Mouse (Mus musculus) E14TG2a.4 (cell line): ENCODE measurements around the gene Cuedc2.
A peak's percentile ranks its signal among the peaks of the same experiment; 100 is the strongest.

ENCODE experiments used
- H3K27me3 ChIP-seq: 2 replicates; pipeline ENCODE4 v1.6.1; 2014; ENCODE audit warnings: low read length, control low read depth; ENCODE audit not compliant: insufficient read depth
- H3K36me3 ChIP-seq: 2 replicates; pipeline ENCODE4 v1.6.1; 2014; ENCODE audit warnings: low read length, control low read depth; ENCODE audit not compliant: insufficient read depth
- H3K4me1 ChIP-seq: replicated peaks from 2 replicates; pipeline ENCODE4 v1.6.1; 2014; ENCODE audit warnings: low read depth, low read length, control low read depth
- H3K4me3 ChIP-seq: replicated peaks from 2 replicates; pipeline ENCODE4 v1.5.1; 2014; ENCODE audit warnings: mild to moderate bottlenecking, low read length
- H3K9me3 ChIP-seq: 2 replicates; pipeline ENCODE4 v1.6.1; 2014; ENCODE audit warnings: low read length, control low read depth
- CTCF ChIP-seq: conservative IDR thresholded peaks from 2 replicates; pipeline ENCODE4 v1.5.1; 2014; ENCODE audit warnings: low read length
- NANOG ChIP-seq: IDR thresholded peaks from 2 replicates; pipeline ENCODE4 v1.6.1; 2014; ENCODE audit warnings: borderline replicate concordance, low read length, mixed read lengths
- POU5F1 ChIP-seq: IDR thresholded peaks from 2 replicates; pipeline ENCODE4 v1.6.1; 2014; ENCODE audit warnings: low read length, borderline replicate concordance

Cuedc2 gene

DNA sequence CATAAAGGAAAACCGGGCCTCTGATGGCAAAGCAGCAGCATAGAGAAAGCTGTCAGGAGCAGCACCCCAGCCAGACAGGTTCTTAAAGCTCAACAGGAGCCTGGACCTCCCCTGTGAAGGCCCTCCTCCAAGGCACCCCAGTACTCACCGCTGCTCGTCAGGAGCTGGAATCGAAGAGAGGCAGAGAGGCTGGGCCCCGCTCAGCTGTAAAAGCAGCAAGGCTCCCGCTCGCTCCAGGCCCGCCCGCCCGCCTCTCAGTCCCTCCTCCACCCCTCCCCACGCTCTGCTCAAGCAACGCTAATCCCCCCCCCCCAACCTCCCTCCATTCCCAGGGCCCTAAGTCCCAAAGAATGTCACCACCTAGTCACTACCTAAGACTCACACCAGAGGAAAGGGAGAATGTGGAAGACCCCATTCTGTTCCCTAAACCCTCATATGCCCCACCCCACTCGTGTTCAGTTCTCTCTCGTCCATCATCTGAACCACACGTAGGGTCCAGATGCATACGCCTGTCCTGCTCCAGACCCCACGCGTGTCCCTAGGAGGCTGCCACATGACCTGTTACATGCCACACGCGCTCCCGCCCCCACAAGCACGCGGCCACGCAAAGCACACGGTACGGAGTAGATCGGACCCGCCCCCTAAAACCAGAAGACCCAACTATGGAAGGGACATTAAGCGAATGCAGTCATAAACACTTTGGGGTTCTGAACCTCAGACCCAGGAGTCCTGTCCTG is 12.3 kb downstream of the Cuedc2 start:
- Histone ChIP-seq H3K9me3 (no peaks in the 10 kb centered on the region), H3K36me3 (peaks cover 13% of the 10 kb centered on the region), H3K4me3 (peak overlapping the region; percentile 88), H3K27me3 (peaks cover 71% of the 10 kb centered on the region), H3K4me1 (peaks cover 65% of the 10 kb centered on the region)
- no peak for TF ChIP-seq POU5F1
- TF ChIP-seq CTCF: no peak
- TF ChIP-seq NANOG: no peak

DNA sequence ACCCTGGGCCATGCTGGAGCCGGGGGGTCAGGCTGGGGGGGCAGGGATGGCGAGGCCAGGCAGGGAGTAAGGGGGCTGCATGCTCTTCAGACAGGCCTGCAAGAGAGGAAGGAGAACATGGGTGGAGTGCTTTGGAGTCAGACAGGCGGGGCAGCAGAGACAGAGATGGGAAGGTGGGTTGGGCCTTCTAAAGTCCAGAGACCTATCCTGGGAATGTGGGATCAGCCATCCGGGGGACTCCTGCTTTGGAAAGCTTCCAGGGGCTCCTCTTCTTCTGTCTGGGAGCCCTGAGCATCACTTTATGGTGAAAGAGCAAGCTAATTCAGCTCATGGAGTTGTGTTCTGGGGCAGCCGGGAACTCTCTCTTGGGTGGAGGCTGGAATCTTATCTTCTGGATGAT is 13.6 kb downstream of the Cuedc2 start:
- no peaks in the 10 kb centered on the region for H3K9me3 ChIP-seq
- no peak overlapping the region for H3K4me3 ChIP-seq
- H3K36me3 ChIP-seq: peaks cover under 1% of the 10 kb centered on the region; the same call in 1 of the 2 replicates
- H3K4me1 ChIP-seq: peaks cover 56% of the 10 kb centered on the region
- no peak for TF ChIP-seq CTCF
- no peak for TF ChIP-seq NANOG
- no peak for TF ChIP-seq POU5F1
- peaks cover 79% of the 10 kb centered on the region for H3K27me3 ChIP-seq

DNA sequence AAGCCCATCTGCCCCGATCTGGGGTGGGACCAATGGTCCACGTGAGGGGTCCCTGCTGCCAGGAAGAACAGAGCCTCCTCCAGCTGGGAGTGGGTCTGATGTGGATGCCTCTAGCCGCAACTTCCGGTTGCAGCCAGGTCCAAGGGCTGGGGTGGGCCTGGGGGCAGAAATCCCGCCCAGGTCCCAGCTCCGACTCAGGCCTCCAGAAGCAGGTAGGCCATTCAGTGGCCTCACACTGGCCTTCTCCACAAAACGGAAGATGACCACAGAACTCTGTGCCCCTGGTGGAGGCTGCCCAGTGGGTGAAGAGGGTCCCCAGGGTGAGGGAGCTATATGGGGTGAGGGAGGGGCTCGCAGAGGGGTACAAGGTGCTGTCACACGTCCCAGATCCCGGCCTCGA is 14.1 kb downstream of the Cuedc2 start:
- H3K9me3 ChIP-seq: no peaks in the 10 kb centered on the region
- H3K36me3 ChIP-seq: no peaks in the 10 kb centered on the region
- no peak overlapping the region; the same call in 1 of the 2 replicates for H3K4me3 ChIP-seq
- TF ChIP-seq NANOG (no peak), CTCF (no peak), POU5F1 (no peak)
- H3K27me3 ChIP-seq: peaks cover 80% of the 10 kb centered on the region
- peaks cover 56% of the 10 kb centered on the region for H3K4me1 ChIP-seq

DNA sequence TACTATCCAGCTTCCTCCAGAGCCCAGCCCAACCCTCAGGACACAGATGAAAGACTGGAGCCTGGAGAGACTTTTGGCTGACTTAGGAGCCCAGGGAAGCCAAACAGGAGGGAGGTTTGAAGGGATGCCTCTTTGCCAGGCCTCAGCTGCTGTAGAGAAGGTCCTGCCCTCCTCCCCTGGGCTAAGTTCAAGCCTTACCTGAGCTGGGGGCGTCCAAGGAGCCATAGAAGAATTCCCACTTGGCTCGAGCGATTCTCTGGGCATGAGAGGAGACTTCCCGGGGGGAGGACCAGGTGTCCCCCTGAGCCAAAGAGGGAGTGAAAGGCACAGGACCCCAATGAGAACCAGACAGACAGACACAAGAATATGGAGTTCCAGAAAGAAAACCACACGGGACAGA is 14.8 kb downstream of the Cuedc2 start:
- H3K4me1 ChIP-seq: peaks cover 57% of the 10 kb centered on the region
- TF ChIP-seq NANOG: no peak
- TF ChIP-seq CTCF: no peak
- TF ChIP-seq POU5F1: no peak
- H3K4me3 ChIP-seq: no peak overlapping the region
- peaks cover 78% of the 10 kb centered on the region for H3K27me3 ChIP-seq
- no peaks in the 10 kb centered on the region for H3K9me3 ChIP-seq
- no peaks in the 10 kb centered on the region for H3K36me3 ChIP-seq

DNA sequence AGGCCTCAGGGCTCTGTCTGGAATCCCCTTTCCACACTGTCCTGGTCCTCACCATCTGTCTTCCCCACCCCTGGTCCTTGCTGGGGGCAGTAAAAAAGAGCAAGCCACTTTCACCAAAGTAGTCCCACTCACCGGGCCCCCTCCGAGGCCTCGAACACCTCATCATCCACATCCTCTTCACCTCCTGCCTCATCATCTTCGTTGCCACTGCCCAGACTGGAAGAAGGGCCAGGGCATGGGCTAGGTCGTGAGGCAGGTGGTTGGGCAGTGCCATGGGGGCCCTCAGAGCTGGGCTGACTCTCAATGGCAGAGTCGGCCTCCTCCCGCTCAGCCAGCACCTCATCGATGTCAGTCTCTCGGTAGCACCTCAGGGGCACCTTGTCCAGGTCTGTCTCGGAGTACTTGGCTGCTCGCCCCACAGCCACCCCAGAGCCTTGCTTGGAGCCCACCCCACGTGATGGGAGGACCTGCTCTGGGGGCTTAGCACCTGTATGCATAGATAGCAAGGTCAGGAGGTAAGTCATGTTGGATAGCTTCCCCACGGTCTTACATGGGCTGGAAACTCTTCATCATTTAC is 15.4 kb downstream of the Cuedc2 start:
- Histone ChIP-seq H3K4me1 (peaks cover 63% of the 10 kb centered on the region), H3K9me3 (no peaks in the 10 kb centered on the region), H3K4me3 (no peak overlapping the region), H3K36me3 (no peaks in the 10 kb centered on the region), H3K27me3 (peaks cover 84% of the 10 kb centered on the region)
- TF ChIP-seq CTCF: no peak
- TF ChIP-seq POU5F1: no peak
- TF ChIP-seq NANOG: no peak

DNA sequence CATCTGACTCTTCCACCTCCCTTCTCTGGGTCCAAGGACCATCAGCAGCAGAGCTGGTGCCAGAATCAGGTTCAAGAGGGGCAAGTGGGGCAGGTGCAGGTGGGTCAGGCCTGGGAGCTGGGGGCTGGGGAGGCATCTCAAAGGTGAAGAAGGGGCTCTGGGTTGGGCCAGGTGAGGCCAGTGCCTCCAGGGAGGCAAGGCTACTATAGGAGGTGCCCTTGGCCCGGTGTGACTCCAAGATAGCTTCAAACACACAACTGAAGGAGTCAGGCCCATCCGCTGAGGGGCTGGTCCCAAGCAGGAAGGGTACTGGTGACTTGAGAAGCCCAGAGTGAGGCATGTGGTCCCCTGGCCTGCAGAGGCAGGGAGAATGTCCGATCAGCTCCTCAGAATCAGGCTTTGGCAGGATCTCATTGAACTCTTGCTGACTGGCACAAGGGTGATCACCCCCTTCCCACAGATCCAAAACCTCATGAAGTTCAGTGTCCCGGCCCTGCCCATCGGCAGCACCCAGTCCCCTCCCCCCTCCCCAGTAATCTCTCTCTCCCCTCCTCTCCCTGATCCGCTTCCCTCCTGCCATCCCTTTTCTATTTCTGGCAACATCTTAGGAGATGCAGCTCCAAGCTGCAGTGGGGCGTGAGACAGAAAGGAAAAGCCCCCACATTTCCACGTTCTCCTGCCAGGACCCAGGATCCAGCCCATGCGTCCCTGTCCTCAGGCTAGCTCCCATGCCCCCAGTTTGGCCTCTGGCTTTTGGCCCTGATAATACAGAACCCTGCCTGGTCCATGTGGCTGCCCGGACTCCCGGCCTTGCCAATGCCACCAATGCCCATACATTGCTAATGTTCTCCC is 16.1 kb downstream of the Cuedc2 start:
- Histone ChIP-seq H3K4me3 (no peak overlapping the region), H3K4me1 (peaks cover 58% of the 10 kb centered on the region), H3K9me3 (no peaks in the 10 kb centered on the region), H3K27me3 (peaks cover 88% of the 10 kb centered on the region), H3K36me3 (no peaks in the 10 kb centered on the region)
- TF ChIP-seq NANOG (no peak), CTCF (no peak), POU5F1 (no peak)

DNA sequence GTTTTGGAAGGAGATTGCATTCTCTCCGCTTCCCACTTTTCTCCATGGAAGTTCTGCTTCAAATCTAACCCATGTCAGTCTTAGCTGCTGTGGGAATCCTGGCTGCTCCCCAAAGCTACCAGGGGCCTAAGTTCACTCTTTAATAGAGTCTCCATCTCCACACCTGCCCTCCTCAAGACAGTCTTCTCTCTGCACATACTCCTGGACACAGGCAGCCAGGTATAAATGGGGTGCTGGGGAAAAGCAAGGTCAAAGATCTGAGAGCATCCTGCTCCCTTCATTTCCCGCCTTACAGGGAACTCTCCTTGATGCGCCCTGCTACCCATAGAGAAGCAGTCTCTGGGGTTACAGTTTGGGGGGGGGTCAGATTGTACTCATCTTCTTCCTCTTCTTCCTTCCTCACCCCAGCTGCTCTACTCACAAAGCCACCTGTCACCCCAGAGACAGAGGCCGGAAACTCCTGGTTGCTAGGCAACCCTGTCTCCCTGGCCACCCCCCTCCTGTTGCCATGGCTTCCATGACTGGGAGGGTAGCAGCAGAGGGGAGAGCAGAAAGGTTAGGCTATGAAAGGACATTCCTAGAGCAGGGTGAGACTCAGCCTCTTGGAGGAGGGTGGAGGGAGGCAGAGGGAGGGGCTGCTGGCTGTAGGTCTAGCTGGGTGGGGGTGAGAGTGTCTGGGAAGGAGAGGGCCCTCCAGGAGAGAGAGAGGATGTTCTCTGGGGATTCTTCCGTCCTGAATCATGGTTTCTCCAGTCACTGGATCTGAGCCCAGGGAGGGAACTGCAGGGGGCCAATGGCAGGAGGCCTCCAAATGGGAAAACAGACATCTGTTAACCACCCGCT is 17.2 kb downstream of the Cuedc2 start:
- no peak for TF ChIP-seq POU5F1
- TF ChIP-seq CTCF: no peak
- TF ChIP-seq NANOG: no peak
- Histone ChIP-seq H3K27me3 (peaks cover 93% of the 10 kb centered on the region), H3K9me3 (no peaks in the 10 kb centered on the region), H3K4me1 (peaks cover 58% of the 10 kb centered on the region), H3K4me3 (no peak overlapping the region), H3K36me3 (no peaks in the 10 kb centered on the region)
